Mouse (Mus musculus) CH12.LX (cell line): ENCODE results near the gene Zfp106.

ENCODE experiments used
- EP300 ChIP-seq: IDR thresholded peaks from 2 replicates; pipeline ENCODE4 v1.6.1; 2011; ENCODE audit warnings: low read length, improper control_type of control experiment
- POLR2A ChIP-seq: IDR thresholded peaks from 2 replicates; pipeline ENCODE4 v1.6.1; 2011; ENCODE audit warnings: low read depth, mild to moderate bottlenecking, improper control_type of control experiment, low read length
- RCOR1 ChIP-seq: conservative IDR thresholded peaks from 2 replicates; pipeline ENCODE4 v1.6.1; 2012; ENCODE audit warnings: low read depth, mild to moderate bottlenecking, inconsistent platforms, low read length, improper control_type of control experiment

GRCm38 (mm10) chr2:120531223-120531622, 32.4 kb downstream of the Zfp106 start:
- TF ChIP-seq RCOR1 (no peak), EP300 (no peak), POLR2A (no peak)
